Mouse (Mus musculus) myocyte (in vitro differentiated cells): ENCODE measurements around the gene Kmt2e.

ENCODE experiments used
- MAX ChIP-seq: IDR thresholded peaks from one replicate; pipeline ENCODE4 v1.6.1; 2011; ENCODE audit warnings: low read depth, mild to moderate bottlenecking, control low read depth
- MYOD1 ChIP-seq, 3 experiments: IDR thresholded peaks; one replicate each; pipeline ENCODE4 v1.6.1; 2011; ENCODE audit warnings: control low read depth in 2 of 3, low read depth in 2 of 3, mild to moderate bottlenecking in 2 of 3, moderate library complexity in 1 of 3; ENCODE audit not compliant: insufficient read length in 2 of 3, control insufficient read depth in 1 of 3
- MYOG ChIP-seq, 3 experiments: IDR thresholded peaks; one replicate each; pipeline ENCODE4 v1.6.1; 2011; ENCODE audit warnings: control low read depth in 2 of 3, low read depth in 2 of 3, mild to moderate bottlenecking in 2 of 3; ENCODE audit not compliant: insufficient read length in 2 of 3, control insufficient read depth in 1 of 3, insufficient read depth in 1 of 3
- POLR2A ChIP-seq: IDR thresholded peaks from one replicate; pipeline ENCODE4 v1.6.1; 2011; ENCODE audit warnings: low read depth, mild to moderate bottlenecking, control low read depth, moderate library complexity; ENCODE audit not compliant: insufficient read length
- POLR2AphosphoS2 ChIP-seq: IDR thresholded peaks from one replicate; pipeline ENCODE4 v1.6.1; 2011; ENCODE audit warnings: low read depth, control low read depth; ENCODE audit not compliant: insufficient read length
- SRF ChIP-seq: IDR thresholded peaks from one replicate; pipeline ENCODE4 v1.6.1; 2011; ENCODE audit warnings: low read depth; ENCODE audit not compliant: control insufficient read depth, insufficient read length
- TCF12 ChIP-seq: IDR thresholded peaks from one replicate; pipeline ENCODE4 v1.6.1; 2011; ENCODE audit warnings: mild to moderate bottlenecking, control low read depth; ENCODE audit not compliant: poor library complexity, insufficient read depth, severe bottlenecking
- USF1 ChIP-seq: IDR thresholded peaks from one replicate; pipeline ENCODE4 v1.6.1; 2011; ENCODE audit warnings: low read depth, mild to moderate bottlenecking, control low read depth, moderate library complexity

- no peak for TF ChIP-seq POLR2A
- TF ChIP-seq MYOD1 (IDR thresholded peaks at IDR 0.05; ENCODE audit: control insufficient read depth in 1 of 3, insufficient read length in 2 of 3, low read depth in 2 of 3): no peak
- TF ChIP-seq SRF: no peak
- no peak for TF ChIP-seq MAX
- no peak for TF ChIP-seq POLR2AphosphoS2
- no peak for TF ChIP-seq USF1
- TF ChIP-seq TCF12: no peak
- TF ChIP-seq MYOG (IDR thresholded peaks at IDR 0.05; ENCODE audit: control insufficient read depth in 1 of 3, insufficient read depth in 1 of 3, insufficient read length in 2 of 3, low read depth in 2 of 3): no peak
Measured at GRCm38 (mm10) chr5:23385136-23385535, 49.1 kb upstream of the Kmt2e start.
